Mouse (Mus musculus): ENCODE measurements around the gene Cabp2.

GRCm38 (mm10) chr19:4126759-4127495 lies 45.5 kb downstream of the Cabp2 start:
- TF ChIP-seq CTCF (IDR thresholded peaks at IDR 0.05; ENCODE audit: low read depth) (no peak), EP300 (optimal IDR thresholded peaks at IDR 0.05) (no peak)
